Mouse (Mus musculus): ENCODE data around the gene Ccdc62. TPM values are rescaled to one million over a fixed set of nuclear protein-coding genes. Genes with fewer than 3 reads are reported as not detected.

Ccdc62 gene
- polyA plus RNA-seq (2012; ENCODE audit: low replicate concordance) = 5.2 and 9.3 TPM in 2 replicates

GRCm38 (mm10) chr5:123930508-123930989 lies at the start of gene Ccdc62:
Gene Ccdc62 (plus strand): TSS chr5:123930679.

GRCm38 (mm10) chr5:123906976-123907630 lies 23.4 kb upstream of the Ccdc62 start, which contains the start of gene Denr:
Gene Denr (plus strand): TSS chr5:123907175.

GRCm38 (mm10) chr5:123927118-123927517 lies 3.4 kb upstream of the Ccdc62 start, which contains the start of gene Gm43518:
Gene Gm43518 (plus strand): TSS chr5:123927418.

GRCm38 (mm10) chr5:123973299-123974178 lies 43.1 kb downstream of the Ccdc62 start, which contains the start of gene Hip1r:
Gene Hip1r (plus strand): TSS chr5:123973628.

Other genes with a start within 250 kb of the Ccdc62 start
- 16.2 and 23.8 TPM in 2 replicates for gene Clip1, start 246.1 kb upstream of the Ccdc62 start, polyA plus RNA-seq (2012; ENCODE audit: low replicate concordance)
- 47.8 and 53.4 TPM in 2 replicates for gene Zcchc8, start 209.6 kb upstream of the Ccdc62 start, polyA plus RNA-seq (2012; ENCODE audit: low replicate concordance)
- 5.0 and 35.3 TPM in 2 replicates for gene Rsrc2, start 181.3 kb upstream of the Ccdc62 start, polyA plus RNA-seq (2012; ENCODE audit: low replicate concordance)
- 0.11 and 0.75 TPM in 2 replicates for gene Kntc1, start 181.0 kb upstream of the Ccdc62 start, polyA plus RNA-seq (2012; ENCODE audit: low replicate concordance)
- gene Hcar2, start 65.2 kb upstream of the Ccdc62 start, polyA plus RNA-seq (2012; ENCODE audit: low replicate concordance) = 0.83 and 2.8 TPM in 2 replicates
- 0.04 TPM in 1 of 2 replicates, not detected in the other for gene Hcar1, start 50.7 kb upstream of the Ccdc62 start, polyA plus RNA-seq (2012; ENCODE audit: low replicate concordance)
- 53.6 and 56.4 TPM in 2 replicates for gene Denr, start 23.5 kb upstream of the Ccdc62 start, polyA plus RNA-seq (2012; ENCODE audit: low replicate concordance)
- gene Gm43518, start 3.3 kb upstream of the Ccdc62 start, polyA plus RNA-seq (2012; ENCODE audit: low replicate concordance) = not detected in 2 replicates
- gene Hip1r, start 42.9 kb downstream of the Ccdc62 start, polyA plus RNA-seq (2012; ENCODE audit: low replicate concordance) = 118 and 180 TPM in 2 replicates
- 221 and 506 TPM in 2 replicates for gene Vps37b, start 101.6 kb downstream of the Ccdc62 start, polyA plus RNA-seq (2012; ENCODE audit: low replicate concordance)
- gene Abcb9, start 165.1 kb downstream of the Ccdc62 start, polyA plus RNA-seq (2012; ENCODE audit: low replicate concordance) = 14.4 and 20.3 TPM in 2 replicates
- 48.9 and 92.4 TPM in 2 replicates for gene Ogfod2, start 181.6 kb downstream of the Ccdc62 start, polyA plus RNA-seq (2012; ENCODE audit: low replicate concordance)
- 61.9 and 70.4 TPM in 2 replicates for gene Arl6ip4, start 185.4 kb downstream of the Ccdc62 start, polyA plus RNA-seq (2012; ENCODE audit: low replicate concordance)

All from hematopoietic multipotent progenitor cell, adult 10-12 weeks (in vitro differentiated cells).